Mouse (Mus musculus) midbrain, embryonic 14.5 days (tissue): ENCODE data around the gene Klhl32. TPM values are rescaled to one million over a fixed set of nuclear protein-coding genes. Genes with fewer than 3 reads are reported as not detected.

Experiments used
- ATAC-seq: fragments of 200-750 bp; cut with Nextera tagmentation; 2 replicates; pipeline ENCODE4 v1.8.0; 2017; ENCODE audit warnings: moderate number of reproducible peaks, moderate library complexity; ENCODE audit not compliant: low FRiP score, low TSS enrichment
- DNase-seq: peaks from one replicate; pipeline ENCODE4 v3.0.0-alpha.2; 2015
- H3K27ac ChIP-seq: fragments of 300-500 bp; sonication (generic); replicated peaks from 2 replicates; pipeline ENCODE4 v1.5.1; 2014; ENCODE audit warnings: mild to moderate bottlenecking, low read depth, low read length, moderate library complexity
- H3K27me3 ChIP-seq: fragments of 300-500 bp; sonication (generic); 2 replicates; pipeline ENCODE4 v1.6.1; 2014; ENCODE audit warnings: low read length, control low read depth, mixed read lengths; ENCODE audit not compliant: control insufficient read depth, insufficient read depth
- H3K36me3 ChIP-seq: fragments of 300-500 bp; sonication (generic); 2 replicates; pipeline ENCODE4 v1.6.1; 2014; ENCODE audit warnings: low read length, control low read depth; ENCODE audit not compliant: control insufficient read depth, insufficient read depth
- H3K4me1 ChIP-seq: fragments of 300-500 bp; sonication (generic); 2 replicates; pipeline ENCODE4 v1.6.1; 2014; ENCODE audit warnings: mild to moderate bottlenecking, antibody characterized with exemption, low read length, control low read depth; ENCODE audit not compliant: control insufficient read depth, insufficient read depth
- H3K4me2 ChIP-seq: fragments of 300-500 bp; sonication (generic); 2 replicates; pipeline ENCODE4 v1.6.1; 2014; ENCODE audit warnings: mild to moderate bottlenecking, low read length, moderate library complexity
- H3K4me3 ChIP-seq: fragments of 300-500 bp; sonication (generic); replicated peaks from 2 replicates; pipeline ENCODE4 v1.5.1; 2014; ENCODE audit warnings: low read depth, low read length
- H3K9ac ChIP-seq: fragments of 300-500 bp; sonication (generic); replicated peaks from 2 replicates; pipeline ENCODE4 v1.6.1; 2014; ENCODE audit warnings: mild to moderate bottlenecking, low read length, moderate library complexity
- H3K9me3 ChIP-seq: fragments of 300-500 bp; sonication (generic); 2 replicates; pipeline ENCODE4 v1.6.1; 2016; ENCODE audit warnings: low read length, control low read depth, mixed read lengths; ENCODE audit not compliant: control insufficient read depth
- WGBS: fragments of 180-500 bp; shearing (Covaris S2); extraction: QIAGEN DNeasy Blood & Tissue Kit; methylation state at CpG from one replicate; pipeline ENCODE4 v1.1.7; 2014; 5-methylcytosine and 5-hydroxymethylcytosine counted together
- polyA plus RNA-seq: library from polyadenylated mRNA; unstranded; fragments of >200 nt; fragmentation: Nextera tagmentation; extraction: Ambion mirVana; gene quantifications from 2 replicates; pipeline ENCODE4 v1.2.1, GENCODE M21; 2014

Klhl32 gene
- polyA plus RNA-seq, 1 experiment from 2014 or later = 22.3 TPM

DNA sequence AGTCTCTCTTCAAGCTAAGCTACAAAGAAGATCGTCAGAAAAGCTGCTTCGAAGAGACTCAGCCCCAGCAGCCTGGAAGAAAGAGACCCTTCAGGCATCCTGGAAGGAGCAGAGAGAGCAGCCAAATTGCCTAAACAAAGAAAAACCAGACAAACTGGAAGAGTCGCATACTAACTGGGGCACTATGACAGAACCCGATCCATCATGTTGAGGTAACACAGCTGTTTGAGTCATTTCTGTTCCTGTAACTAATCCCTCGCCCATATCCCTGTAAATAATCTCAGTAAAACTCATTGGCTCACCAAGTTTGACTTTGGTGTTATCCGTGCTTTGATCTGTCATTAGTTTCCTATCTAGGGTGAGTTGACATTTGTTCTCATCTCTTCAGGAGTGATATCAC is 230.9 kb downstream of the Klhl32 start:
- Histone ChIP-seq H3K27ac (no peak overlapping the region), H3K9ac (no peak overlapping the region), H3K27me3 (no peaks in the 10 kb centered on the region), H3K4me1 (no peaks in the 10 kb centered on the region), H3K4me3 (no peak overlapping the region), H3K36me3 (no peaks in the 10 kb centered on the region), H3K4me2 (no peak overlapping the region), H3K9me3 (no peaks in the 10 kb centered on the region)
- no peak for DNase-seq
- 94% methylated on average over 6 of the region's 6 CpGs for WGBS
- no peak for ATAC-seq

DNA sequence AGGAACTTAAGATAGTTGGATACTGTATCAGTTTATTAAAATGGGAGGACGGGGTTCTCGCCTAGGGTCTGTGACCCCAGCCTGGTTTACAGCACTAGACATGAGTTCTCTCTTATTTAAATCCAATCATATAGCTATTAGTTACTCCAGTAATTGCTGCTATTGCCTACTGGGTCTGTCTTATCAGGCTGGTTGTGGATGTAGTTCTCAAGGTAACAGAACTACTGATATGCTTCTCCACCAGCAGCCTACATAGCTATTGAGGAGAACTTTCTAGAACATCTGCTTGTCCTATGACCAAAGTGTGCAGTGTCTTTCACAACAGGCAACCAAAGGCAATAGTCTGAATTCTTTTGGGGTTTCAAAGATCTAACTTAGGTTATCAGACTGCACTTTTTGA is 241.4 kb downstream of the Klhl32 start:
- no peak for DNase-seq
- H3K36me3 ChIP-seq = no peaks in the 10 kb centered on the region
- 100% methylated on average over 2 of the region's 2 CpGs for WGBS
- H3K27ac ChIP-seq = no peak overlapping the region
- no peaks in the 10 kb centered on the region for H3K4me1 ChIP-seq
- ATAC-seq = no peak
- H3K4me2 ChIP-seq = no peak overlapping the region
- no peaks in the 10 kb centered on the region for H3K9me3 ChIP-seq
- no peak overlapping the region for H3K9ac ChIP-seq
- no peak overlapping the region for H3K4me3 ChIP-seq
- no peaks in the 10 kb centered on the region for H3K27me3 ChIP-seq

DNA sequence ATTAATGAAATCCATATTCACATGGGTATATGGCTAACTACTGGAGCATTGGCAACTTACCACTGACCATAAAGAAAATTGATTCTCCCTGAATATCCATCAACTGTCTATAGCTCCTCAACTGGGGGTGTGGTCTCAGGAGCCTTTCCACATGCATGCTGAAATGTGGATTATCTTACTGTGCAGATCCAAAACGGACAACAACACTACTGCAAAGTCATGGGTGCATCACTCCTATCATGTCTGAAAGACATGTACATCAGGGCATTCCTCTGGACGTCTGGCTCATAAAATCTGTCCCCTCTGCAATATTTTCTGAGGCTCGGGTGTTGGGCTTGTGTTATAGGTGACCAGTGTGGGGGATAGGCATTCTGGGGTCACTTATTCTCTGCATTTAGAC is 241.8 kb downstream of the Klhl32 start:
- no peaks in the 10 kb centered on the region for H3K4me1 ChIP-seq
- H3K36me3 ChIP-seq = no peaks in the 10 kb centered on the region
- no peak overlapping the region for H3K9ac ChIP-seq
- DNase-seq (no peak), ATAC-seq (no peak)
- no peak overlapping the region for H3K27ac ChIP-seq
- no peak overlapping the region for H3K4me2 ChIP-seq
- WGBS = 91% methylated on average over 3 of the region's 3 CpGs
- no peak overlapping the region for H3K4me3 ChIP-seq
- no peaks in the 10 kb centered on the region for H3K9me3 ChIP-seq
- no peaks in the 10 kb centered on the region for H3K27me3 ChIP-seq

DNA sequence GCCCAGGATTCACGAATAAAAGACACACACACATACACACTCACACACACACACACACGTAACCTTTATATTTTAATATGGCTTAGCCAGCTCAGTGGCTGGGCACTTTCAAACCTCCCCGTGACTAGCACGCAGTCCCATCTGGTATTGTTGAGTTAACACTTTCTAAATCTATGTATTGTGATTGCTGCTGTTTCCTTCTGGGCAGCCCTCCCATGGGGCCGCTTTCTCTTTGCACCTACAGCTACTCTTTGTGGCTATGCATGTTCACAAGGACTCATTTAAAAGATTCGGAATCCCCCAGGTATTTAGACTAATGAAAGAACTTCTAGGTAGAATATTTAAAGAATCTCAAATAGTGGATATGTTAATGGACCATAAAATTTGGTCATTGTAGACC is 249.2 kb downstream of the Klhl32 start:
- Histone ChIP-seq H3K27ac (no peak overlapping the region), H3K4me2 (no peak overlapping the region), H3K4me3 (no peak overlapping the region), H3K9me3 (no peaks in the 10 kb centered on the region), H3K4me1 (no peaks in the 10 kb centered on the region), H3K9ac (no peak overlapping the region), H3K27me3 (no peaks in the 10 kb centered on the region), H3K36me3 (no peaks in the 10 kb centered on the region)
- DNase-seq (no peak), ATAC-seq (no peak)
- 86% methylated on average over 6 of the region's 6 CpGs for WGBS

DNA sequence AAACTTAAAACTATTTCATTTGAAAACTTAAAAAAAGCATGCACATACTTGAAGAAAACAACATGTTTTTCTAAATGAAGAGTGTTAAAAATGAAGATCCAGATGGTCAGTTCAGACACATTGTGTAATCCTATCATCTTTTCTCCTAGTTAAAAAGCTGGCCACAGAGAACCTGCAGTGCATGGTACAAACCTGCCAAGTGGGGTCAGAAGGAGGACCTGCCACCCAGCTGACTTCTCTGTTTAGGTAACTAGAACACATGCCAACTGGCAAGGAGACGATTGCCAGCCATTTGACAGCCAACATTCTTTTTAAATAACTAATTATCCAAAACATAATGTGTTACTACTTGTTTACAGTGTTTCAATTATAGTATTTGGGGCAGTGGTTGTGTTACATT is 252.3 kb downstream of the Klhl32 start:
- ATAC-seq (no peak), DNase-seq (no peak)
- WGBS = 84% methylated on average over 1 of the region's 1 CpGs
- Histone ChIP-seq H3K4me3 (no peak overlapping the region), H3K9ac (no peak overlapping the region), H3K36me3 (no peaks in the 10 kb centered on the region), H3K9me3 (no peaks in the 10 kb centered on the region), H3K4me2 (no peak overlapping the region), H3K27me3 (no peaks in the 10 kb centered on the region), H3K4me1 (no peaks in the 10 kb centered on the region), H3K27ac (no peak overlapping the region)

DNA sequence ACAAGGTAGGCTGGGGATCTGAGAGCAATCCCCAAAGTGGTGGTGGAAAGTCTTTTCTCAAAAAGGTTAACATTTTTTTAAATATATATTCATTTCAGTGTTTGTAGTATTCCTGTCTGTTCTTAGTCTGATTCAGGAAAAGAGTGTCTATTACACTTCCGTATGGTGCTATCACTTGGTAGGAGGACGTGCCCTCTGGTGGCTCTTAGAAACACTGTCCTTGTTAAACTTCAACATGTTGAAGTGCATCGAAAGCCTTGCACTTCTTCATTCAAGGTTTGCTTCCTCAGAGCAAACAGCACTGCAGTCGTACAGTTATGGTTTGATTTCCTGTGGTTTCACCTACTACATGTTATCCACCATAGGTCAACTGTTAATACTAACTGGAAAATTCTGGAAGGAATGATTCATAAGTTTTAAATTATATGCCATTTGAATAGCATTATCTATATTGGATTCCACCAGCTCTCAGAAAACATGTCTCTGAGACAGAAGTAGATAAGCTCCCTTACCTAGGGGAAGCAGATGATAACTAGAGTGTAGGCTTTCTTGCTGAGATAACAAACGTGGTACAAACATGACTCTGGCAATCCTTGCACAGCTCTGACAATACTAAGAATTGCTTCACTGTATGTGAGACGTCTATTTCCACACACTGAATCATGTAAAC is 253.8 kb downstream of the Klhl32 start:
- H3K4me2 ChIP-seq = no peak overlapping the region
- H3K9ac ChIP-seq = no peak overlapping the region
- no peaks in the 10 kb centered on the region for H3K36me3 ChIP-seq
- H3K27ac ChIP-seq = no peak overlapping the region
- H3K4me1 ChIP-seq = no peaks in the 10 kb centered on the region
- H3K4me3 ChIP-seq = no peak overlapping the region
- 94% methylated on average over 6 of the region's 6 CpGs for WGBS
- DNase-seq (no peak), ATAC-seq (no peak)
- H3K27me3 ChIP-seq = no peaks in the 10 kb centered on the region
- H3K9me3 ChIP-seq = no peaks in the 10 kb centered on the region

DNA sequence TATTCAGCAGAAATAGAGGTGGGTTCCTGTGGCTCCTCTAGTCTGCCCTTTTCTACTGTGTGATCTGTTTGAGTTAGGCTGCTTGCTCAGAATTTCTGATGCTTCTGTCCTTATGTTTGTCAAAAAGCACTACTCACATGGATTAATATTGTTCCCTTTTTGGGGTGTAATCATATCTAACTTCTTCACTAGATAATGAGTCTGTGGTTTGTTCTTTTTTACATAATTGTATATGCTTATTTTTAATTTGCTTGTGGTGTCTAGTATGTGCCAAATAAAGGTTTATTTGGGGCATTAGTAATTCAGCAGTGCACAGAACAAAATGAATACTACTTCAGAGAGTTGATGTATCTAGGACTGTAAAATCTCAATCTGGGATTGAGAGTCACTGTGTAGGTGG is 256.1 kb downstream of the Klhl32 start:
- Histone ChIP-seq H3K4me3 (no peak overlapping the region), H3K36me3 (no peaks in the 10 kb centered on the region)

DNA sequence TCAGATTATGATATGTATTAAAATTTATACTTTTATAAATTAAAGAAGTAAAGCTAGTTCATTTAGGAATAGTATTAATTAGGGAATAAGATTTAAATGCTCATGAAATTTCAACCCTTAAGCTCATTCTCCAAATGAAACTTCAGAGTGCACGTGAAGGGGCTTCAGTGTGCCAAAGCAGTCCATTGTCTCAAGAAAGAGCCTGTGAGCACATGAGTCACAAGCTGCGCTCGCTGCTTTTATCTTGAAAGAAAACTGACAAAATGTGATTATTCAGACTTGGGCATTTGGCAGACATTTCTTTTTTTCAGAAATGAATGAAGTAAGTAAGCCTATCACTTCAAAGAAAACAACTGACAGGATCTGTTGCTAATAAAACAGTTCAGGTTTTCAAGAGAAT is 266.9 kb downstream of the Klhl32 start:
- no peaks in the 10 kb centered on the region; the same call in 1 of the 2 replicates for H3K36me3 ChIP-seq
- no peak overlapping the region for H3K9ac ChIP-seq
- no peaks in the 10 kb centered on the region for H3K9me3 ChIP-seq
- H3K4me3 ChIP-seq = no peak overlapping the region
- H3K27ac ChIP-seq = no peak overlapping the region
- ATAC-seq = no peak
- 26% methylated on average over 3 of the region's 3 CpGs for WGBS
- H3K4me1 ChIP-seq = no peaks in the 10 kb centered on the region
- no peak overlapping the region for H3K4me2 ChIP-seq
- peak; percentile 31 for DNase-seq
- no peaks in the 10 kb centered on the region for H3K27me3 ChIP-seq

More for the DNA sequence above, 256.1 kb downstream of the Klhl32 start:
- Histone ChIP-seq H3K9me3 (no peaks in the 10 kb centered on the region), H3K4me2 (no peak overlapping the region), H3K27ac (no peak overlapping the region), H3K9ac (no peak overlapping the region), H3K4me1 (no peaks in the 10 kb centered on the region), H3K27me3 (no peaks in the 10 kb centered on the region)
- no peak for DNase-seq
- ATAC-seq = no peak

DNA sequence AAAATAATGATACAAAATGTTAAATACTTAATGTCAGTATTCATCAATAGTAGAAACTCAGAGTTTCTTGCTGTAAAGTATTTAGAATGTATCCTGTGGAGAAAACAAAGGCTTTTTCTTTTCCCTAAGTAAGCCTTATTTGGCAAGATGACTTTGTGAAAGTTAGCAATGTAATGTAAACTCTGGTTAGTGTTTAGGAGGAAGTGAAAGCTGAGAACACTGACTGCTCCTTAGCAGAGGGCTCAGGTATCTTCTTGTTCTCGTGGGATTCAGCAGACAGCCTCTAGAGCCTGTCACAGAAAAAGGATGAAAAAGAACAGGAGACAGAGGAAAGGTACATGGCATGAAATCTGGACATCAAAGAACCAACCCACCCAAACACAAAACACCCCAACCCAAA is 268.6 kb downstream of the Klhl32 start:
- no peaks in the 10 kb centered on the region for H3K27me3 ChIP-seq
- DNase-seq (no peak), ATAC-seq (no peak)
- 92% methylated on average over 1 of the region's 1 CpGs for WGBS
- H3K4me3 ChIP-seq = no peak overlapping the region
- no peaks in the 10 kb centered on the region for H3K9me3 ChIP-seq
- H3K36me3 ChIP-seq = no peaks in the 10 kb centered on the region
- no peak overlapping the region for H3K4me2 ChIP-seq
- H3K27ac ChIP-seq = no peak overlapping the region
- no peaks in the 10 kb centered on the region for H3K4me1 ChIP-seq
- no peak overlapping the region for H3K9ac ChIP-seq
